Mouse (Mus musculus) gastrocnemius, postnatal 4 days (tissue): ENCODE results near the gene Creb3l2. TPM values are rescaled to one million over a fixed set of nuclear protein-coding genes. Genes with fewer than 3 reads are reported as not detected.

Source experiments
- DNase-seq, 2 experiments: peaks; one replicate each; pipeline ENCODE4 v3.0.0; 2021 to 2022; ENCODE audit warnings: low spot score in 2 of 2, mixed read lengths in 2 of 2
- total RNA-seq, 2 experiments: library from RNA; stranded (reverse); gene quantifications; 2 replicates each; pipeline ENCODE4 v1.2.3; 2021

Creb3l2 gene
- total RNA-seq, 2 experiments from 2014 or later = 35.6 to 37.4 TPM

GRCm38 (mm10) chr6:37329901-37330864 is 111.8 kb downstream of the Creb3l2 start:
- no peak for DNase-seq

DNA sequence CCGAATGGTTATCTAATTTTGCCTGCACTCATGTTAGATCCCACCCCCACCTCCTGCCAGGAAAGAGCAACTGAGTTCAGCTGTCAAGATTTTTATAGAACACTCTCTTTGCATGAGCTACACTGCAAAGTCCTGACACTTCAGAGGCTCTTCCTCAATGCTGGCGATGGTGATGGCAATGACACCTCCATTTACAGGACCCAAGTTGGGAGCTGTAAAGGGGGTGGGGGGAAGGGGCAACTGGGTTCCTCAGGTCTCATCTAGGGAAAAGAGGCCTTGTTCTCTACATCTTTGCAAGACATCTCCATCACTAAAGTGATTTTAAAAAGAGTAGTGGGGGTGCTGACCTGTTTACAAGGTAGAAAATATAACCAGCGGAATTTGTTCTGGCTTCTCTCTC is 112.6 kb downstream of the Creb3l2 start:
- no peak for DNase-seq

DNA sequence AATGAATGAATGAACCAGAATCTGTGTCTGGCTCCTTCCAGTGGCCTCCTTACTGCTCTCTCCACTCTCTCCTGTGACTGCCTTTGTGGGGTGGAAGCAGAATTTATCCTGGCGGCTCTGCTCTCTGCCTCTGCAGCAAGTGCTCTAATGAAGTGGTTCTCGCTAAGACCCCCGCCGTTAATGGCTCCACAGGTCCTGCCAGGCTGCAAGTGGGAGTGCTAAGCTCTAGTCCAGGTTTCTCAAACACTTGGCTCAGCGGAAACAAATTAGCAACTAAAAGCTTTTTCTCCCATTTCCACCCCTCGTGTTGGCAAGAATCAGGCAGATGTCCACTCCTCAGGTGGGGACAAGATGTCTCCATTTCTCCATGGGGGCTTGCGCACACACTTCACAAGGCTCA is 113.3 kb downstream of the Creb3l2 start:
- no peak for DNase-seq

DNA sequence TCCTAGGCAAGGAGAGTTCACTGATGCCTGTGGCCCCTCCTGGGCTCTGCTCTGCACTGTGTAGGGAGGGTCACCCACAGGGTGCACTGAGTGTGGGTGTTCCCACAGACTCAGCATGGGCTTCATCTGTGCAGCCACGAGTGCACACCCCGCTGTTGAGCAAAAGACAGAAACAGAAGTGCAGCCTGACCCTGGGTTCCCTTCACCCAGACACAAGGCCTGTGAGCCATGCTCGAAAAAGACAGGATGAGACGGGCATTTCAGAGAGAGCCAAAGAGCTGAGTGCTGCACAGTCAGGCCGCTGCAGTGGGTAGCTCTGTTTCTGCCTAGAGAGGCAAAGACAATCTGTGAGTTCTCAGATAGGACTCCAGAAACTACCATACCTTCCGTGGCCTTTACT is 114.4 kb downstream of the Creb3l2 start:
- no peak for DNase-seq

- peak in 1 of 2 experiments; percentile 55 for DNase-seq
These were observed 115.4 kb downstream of the Creb3l2 start for GRCm38 (mm10) chr6:37326603-37326955.

DNA sequence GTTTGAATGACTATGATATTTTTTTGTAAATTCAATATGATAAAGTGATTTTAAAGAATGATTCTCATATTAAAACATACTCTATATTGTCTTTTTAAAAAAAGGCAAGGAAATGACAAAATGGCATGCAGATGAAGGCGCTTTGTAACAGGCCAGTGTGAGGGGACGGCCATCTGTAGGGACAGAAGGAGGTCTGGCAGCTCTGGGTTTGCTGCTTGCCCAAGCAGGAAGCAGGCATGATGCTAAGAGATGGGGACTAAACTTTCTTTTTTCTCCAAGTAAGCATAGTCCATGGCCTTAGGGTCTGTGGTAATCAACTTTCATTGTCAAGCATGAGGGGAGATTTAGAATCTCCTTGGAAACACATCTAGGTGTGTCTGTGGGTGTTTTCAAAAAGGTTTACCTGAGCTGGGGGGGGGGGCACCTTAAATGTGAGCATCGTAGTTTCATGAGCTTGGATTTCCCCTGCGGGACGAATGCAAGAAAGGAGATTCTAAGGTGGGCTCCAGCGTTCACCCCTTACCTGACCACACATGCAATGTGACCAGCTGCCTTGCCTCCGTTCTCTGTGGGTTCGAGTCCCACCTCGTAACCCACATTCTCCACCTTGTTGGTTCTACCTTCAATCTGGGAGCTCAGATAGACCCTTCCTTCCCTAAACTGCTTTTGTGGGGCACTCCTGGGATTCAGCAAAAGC is 115.9 kb downstream of the Creb3l2 start:
- DNase-seq = no peak

DNA sequence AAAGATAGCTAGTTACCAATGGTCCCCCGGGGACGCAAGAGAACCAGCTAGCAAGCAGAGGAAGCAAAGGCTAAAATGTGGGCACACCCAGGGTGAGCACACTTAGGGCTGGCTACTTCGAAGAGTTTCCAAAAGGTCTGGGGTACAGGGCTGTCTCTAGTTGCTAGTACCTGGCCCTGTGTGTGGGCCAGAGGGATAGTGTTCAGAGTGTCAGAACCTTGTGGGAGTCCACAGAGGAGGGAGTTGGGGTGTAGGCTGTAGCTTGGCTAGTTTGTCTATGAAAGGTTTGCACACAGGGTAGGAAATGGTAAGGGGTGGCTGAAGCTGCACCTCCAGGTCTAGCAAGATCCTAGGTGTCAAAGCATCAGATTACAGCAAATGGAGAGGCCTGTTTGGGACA is 116.9 kb downstream of the Creb3l2 start:
- no peak for DNase-seq

- no peak for DNase-seq
These were observed 119.3 kb downstream of the Creb3l2 start for GRCm38 (mm10) chr6:37322641-37323040.

DNA sequence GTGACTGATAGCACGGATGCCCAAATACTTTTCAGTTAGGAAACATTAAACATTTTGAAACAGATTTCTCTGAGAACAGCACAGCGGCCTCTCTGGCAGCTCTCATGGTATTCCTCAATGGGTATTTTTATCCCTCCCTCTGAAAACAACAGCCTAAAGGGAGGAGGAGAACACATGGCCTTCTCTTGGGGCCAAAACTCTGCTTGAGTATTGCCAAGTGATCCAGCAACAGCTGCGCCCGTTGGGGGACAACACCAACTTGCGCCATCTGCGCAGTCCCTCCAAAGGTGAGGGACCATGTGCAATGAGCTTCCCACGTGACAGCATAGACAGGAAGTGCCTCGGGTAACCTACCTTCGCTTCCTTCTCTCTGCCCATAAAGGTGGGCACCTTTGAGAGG is 119.9 kb downstream of the Creb3l2 start:
- DNase-seq = no peak

GRCm38 (mm10) chr6:37317904-37318303 is 124.0 kb downstream of the Creb3l2 start:
- DNase-seq = no peak

DNA sequence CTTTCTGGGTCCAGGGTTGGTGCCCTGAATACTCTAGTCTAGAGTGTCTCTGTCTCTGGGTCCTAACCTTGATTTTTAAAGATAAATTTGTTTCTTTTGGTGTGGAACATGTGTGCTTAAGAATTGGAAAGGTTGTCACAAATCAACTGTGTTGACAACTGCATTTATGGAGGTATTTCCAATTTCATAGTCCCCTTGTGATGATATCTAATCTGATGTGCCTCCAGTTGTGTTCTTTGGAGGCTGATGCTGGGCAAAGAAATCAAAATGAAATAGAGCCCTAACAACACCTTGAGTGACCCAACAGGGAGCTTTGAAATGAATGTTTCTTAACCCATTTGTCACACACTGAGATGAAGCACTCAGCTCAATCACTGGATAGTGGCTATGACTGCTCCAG is 126.5 kb downstream of the Creb3l2 start:
- no peak for DNase-seq

DNA sequence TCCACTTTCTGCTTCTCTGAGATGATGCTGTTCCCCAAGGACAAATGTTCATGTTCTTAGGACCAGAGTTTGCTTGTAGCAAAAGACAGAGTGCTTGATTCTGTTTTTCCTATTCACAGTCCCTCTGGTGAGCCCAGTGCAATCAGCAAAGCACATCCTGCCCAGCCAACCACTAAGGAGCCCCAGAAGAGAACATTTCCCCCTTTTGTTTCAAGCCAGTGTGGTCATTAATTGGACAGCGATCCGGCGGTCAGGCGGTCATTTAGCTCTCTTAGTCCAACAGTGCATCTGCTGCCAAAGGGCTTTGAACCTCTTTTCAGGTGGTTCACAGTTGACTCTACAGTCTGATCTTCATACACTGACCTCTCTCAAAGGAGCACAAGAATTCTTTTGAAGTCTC is 131.3 kb downstream of the Creb3l2 start:
- no peak for DNase-seq

- no peak for DNase-seq
These were observed 135.3 kb downstream of the Creb3l2 start for GRCm38 (mm10) chr6:37306616-37307015.

- no peak for DNase-seq
These were observed 141.5 kb downstream of the Creb3l2 start for GRCm38 (mm10) chr6:37300492-37300891.

- DNase-seq = peak; percentile 18 to 37
These were observed 142.2 kb downstream of the Creb3l2 start, which contains the start of gene Dgki for GRCm38 (mm10) chr6:37299562-37300390. Dgki (minus strand) TSS chr6:37300184.

DNA sequence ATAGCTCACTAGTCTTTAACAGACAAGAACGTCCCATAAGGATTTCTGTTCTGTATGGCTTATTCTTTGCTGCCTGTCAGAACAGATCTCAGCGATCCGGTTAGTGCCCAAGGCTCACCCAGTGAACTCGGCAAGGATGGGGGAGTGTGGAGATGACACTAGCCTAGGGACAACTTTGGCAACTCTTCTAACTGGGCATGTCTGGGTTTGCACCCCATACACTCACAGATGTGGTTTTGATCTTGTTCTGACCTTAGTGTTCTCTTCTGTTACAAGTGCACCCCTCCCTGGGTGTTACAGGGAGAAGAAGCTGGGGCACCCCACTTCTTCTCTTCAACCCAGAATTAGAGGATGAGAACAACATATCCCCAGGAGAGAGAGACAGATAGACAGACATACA is 143.0 kb downstream of the Creb3l2 start:
- DNase-seq = no peak

DNA sequence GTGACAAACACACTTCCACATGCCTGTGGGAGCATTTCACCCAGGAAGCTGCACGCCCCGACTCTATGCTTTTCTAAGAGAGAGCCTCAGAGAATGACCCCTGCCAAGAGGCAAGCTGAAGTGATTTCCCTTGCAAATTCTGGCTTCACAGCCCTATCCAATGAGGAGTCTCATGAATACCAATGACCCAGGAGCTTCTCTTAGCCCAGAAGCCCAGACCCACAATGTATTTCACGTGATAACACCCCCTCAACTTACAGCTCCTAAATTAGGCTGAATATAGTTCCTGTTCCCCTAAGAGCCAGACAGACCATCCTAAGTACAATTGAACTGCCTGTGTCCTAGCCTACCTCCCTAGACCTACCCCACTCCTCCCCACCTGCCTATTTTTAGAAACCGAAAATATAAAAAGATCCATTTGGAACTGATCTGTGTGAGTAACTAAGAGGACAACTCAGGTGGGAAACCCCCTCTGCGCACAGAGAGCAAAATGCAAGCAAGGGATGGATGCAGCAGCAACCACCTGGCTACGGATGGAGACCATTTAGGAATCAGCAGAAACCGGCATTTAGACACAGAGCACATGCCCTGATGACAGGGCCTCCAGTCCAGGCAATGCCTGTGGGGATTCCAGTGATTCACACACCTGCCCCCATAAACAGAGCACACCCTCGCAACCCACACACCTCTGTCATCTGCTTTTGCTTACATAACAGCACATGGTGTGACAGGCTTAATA is 144.0 kb downstream of the Creb3l2 start:
- no peak for DNase-seq

- DNase-seq = no peak
These were observed 149.9 kb downstream of the Creb3l2 start for GRCm38 (mm10) chr6:37292068-37292467.

GRCm38 (mm10) chr6:37291171-37291570 is 150.8 kb downstream of the Creb3l2 start:
- no peak for DNase-seq

DNA sequence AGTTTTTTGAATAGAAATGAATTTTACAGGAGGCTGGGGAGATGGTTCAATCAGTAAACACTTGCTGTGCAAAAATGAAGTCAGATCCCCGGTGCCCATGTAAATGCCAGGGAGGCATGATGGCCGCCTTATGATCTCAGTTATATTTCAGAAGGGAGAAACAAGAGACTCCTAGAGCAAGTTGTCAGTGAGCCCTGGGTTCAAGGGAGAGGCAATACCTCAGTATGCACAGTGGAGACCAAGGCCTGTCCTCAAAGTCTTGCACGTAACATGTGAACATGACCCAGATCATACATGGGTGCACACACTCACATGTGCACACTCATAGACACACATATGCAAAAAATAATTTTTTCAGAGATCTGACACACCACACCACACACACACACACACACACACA is 151.3 kb downstream of the Creb3l2 start:
- no peak for DNase-seq

GRCm38 (mm10) chr6:37286134-37286533 is 155.8 kb downstream of the Creb3l2 start:
- DNase-seq = no peak
